Mouse (Mus musculus) spleen, adult 2 months (tissue): Measurements from ENCODE around the gene Ostm1.

ENCODE experiments used
- CTCF ChIP-seq: fragments of 200-500 bp; IDR thresholded peaks from 2 replicates; pipeline ENCODE4 v1.5.1; 2011; ENCODE audit warnings: mild to moderate bottlenecking, inconsistent platforms; ENCODE audit not compliant: insufficient read depth, insufficient read length, insufficient replicate concordance; ENCODE audit errors: extremely low read depth
- POLR2A ChIP-seq: fragments of 200-500 bp; IDR thresholded peaks from 2 replicates; pipeline ENCODE4 v1.6.1; 2011; ENCODE audit warnings: low read depth, low read length, inconsistent platforms

GRCm38 (mm10) chr10:42734546-42735060, 151.0 kb downstream of the Ostm1 start:
- no peak for TF ChIP-seq POLR2A
- no peak for TF ChIP-seq CTCF
